Mouse (Mus musculus) T-helper 1 cell (primary cell): ENCODE results near the gene Tbx1.

Experiments
- in situ Hi-C: fragments of 300-600 bp; cut with MboI, MseI; formaldehyde crosslinking; loops from one replicate; pipeline ENCODE4 v1.15.1; 2025; ENCODE audit warnings: high pct_unique_total_duplicates

Gene Tbx1

GRCm38 (mm10) chr16:18622916-18623750 lies 32.7 kb upstream of the Tbx1 start:
- in situ Hi-C loops, result loop anchor here (5.0 kb wide), 1 partner anchor 181 kb away; no protein-coding TSS in a partner anchor

GRCm38 (mm10) chr16:18622019-18622418 lies 31.5 kb upstream of the Tbx1 start, which contains the start of gene Gp1bb:
TSS of gene Gp1bb (minus strand) at chr16:18622403.
- in situ Hi-C loops, result loop anchor here (5.0 kb wide), 1 partner anchor 180 kb away; no protein-coding TSS in a partner anchor

GRCm38 (mm10) chr16:18621362-18622001 lies 31.0 kb upstream of the Tbx1 start:
- in situ Hi-C loops, result loop anchor here (5.0 kb wide), 1 partner anchor 179 kb away; no protein-coding TSS in a partner anchor

DNA sequence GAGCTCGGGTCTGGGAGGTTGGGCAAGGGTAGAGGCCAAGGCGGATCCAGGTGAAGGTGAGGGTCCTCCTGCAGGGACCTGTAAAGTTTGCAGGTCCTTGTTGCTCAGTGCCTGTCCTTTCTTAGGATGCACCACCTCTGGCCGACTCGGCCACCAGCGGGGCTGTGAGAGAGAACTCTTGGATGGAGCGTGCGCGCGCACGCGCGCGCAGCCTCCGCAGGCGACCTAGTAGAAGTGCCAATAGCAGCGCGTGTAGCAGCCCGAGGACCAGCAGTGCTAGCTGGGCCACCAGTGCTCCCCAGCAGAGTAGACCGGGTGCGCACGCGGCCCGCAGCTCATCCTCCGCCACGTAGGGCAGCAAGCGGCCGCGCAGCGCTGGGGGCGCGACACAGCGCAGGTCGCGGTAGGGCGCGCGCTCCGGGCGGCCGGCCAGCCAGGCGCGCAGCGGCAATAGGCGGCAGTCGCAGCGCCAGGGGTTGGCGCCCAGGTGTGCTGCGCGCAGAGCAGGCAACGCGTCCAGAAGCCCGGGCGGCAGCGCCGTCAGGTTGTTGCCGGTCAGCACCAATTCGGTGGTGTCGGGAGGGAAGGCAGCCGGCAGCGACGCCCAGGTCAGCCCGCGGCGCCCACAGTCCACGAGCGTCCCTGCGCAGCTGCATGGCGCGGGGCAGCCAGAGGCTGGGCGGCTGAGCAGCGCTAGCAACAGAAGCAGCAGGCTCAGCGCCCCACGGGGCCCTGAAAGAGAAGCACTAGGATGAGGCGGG lies 30.3 kb upstream of the Tbx1 start:
- in situ Hi-C loops, result loop anchor here (5.0 kb wide), 1 partner anchor 178 kb away; no protein-coding TSS in a partner anchor

DNA sequence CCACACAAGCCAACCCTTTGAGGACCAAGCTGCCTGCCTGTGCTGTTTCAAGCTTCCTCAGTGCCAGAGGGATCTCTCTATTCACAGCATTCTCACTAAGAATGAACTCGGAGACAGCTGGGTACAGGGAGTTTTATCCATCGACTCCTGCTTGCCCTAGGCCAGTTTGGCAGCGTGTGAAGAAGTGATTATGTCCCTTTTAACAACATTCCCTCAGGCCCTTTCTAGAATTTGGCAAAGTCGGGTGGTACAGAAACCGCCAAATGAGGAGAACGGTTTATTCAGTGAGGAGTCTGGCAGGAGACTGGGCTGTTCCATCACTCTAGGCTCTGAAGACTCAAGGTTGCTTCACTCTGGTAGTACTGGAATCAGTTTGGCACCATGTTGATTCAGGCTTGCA lies 29.7 kb upstream of the Tbx1 start:
- in situ Hi-C loops, result loop anchor here (5.0 kb wide), 1 partner anchor 178 kb away; no protein-coding TSS in a partner anchor

DNA sequence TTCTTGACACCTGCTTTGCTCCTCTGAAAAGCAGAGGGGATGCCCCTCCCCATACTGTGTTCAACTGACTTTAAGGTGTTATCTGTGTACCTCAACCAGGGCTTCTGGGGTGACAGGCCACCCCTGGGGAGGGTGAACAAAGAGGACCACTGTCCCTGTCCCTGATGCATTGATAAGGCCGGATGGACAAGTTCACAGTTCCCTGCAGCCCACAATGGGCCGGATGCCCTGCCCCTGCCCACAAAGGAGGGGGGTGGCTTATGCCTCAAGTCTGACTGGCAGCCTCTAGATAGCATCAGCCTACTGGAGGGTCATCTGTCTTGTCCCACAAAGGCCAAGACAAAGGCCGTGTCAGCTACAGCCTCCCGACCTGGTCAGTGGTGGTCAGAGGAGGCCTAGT lies 28.6 kb upstream of the Tbx1 start:
- in situ Hi-C loops, result no loop called here

- in situ Hi-C loops, result no loop called here
These were observed 27.8 kb upstream of the Tbx1 start for GRCm38 (mm10) chr16:18618297-18618696.

DNA sequence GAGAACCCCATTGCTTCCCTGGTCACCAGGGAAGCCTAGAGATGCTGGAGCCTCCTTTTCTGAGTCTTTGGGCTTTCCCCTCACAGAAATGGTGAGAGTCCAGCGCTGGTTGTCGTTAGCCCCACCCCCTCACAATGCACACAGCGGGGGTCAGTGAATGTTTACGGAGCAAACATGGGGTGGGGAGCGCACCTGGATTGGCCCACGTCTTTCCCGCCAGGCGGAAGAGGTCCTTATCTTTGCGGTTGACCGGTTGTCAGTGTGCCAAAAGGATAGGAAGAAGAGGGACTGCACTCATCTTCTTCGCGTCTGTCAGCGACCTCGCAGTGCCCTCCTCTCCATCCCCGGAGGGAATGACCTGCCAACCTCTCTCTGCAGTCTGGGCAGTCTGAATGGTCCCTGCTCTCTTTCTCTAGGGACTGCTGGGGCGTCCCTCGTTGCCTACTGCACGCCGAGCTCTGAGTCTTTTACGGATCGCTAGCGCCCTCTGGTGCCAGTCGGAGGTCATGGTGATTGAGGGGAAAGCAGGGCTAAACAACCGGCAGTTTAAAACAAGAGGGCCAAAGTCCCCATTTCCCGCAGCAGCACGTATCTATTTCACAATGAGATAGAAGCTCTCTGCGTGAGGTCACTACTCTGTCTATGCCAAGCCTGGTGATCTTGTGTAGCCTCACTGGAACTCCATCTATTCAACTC lies 27.0 kb upstream of the Tbx1 start:
- in situ Hi-C loops, result no loop called here

DNA sequence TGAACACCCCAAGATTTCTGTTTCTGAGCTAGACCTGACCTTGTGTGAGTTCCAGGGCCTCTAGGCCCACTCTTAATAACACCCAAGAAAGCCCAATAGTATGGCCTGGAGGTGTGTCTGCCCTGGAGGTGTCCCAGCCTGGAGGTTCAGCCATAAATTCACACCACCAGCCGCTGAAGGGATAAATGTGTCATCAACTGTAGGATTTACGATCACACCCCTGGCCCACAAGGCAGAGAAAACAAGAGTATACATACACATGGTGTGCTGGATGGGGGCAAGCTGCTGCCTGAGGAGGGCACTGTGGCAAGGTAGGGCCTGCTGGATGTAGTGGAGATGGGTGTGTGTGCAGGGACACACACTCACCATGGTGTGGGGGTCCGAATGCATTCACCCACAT lies 22.8 kb upstream of the Tbx1 start:
- in situ Hi-C loops, result no loop called here

DNA sequence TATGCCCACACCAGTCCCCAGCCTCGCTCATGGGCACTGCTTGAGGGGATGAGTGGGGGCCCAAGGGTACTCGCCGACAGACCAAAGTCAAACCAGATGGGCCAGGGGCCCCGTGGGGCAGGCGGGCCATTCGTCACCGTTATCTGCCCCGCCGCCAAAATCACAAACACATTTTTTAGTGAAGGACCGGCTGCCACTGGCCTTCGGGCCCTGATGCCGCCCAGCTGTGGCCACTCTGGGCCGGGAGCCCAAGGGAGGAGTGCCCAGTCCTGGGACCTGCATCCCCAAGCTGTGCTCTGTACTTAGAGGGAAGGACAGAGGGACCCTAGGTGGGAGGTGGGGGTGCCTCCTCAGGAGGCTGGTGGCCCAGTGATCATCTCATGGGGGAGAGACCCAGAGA lies 21.3 kb upstream of the Tbx1 start:
- in situ Hi-C loops, result no loop called here

DNA sequence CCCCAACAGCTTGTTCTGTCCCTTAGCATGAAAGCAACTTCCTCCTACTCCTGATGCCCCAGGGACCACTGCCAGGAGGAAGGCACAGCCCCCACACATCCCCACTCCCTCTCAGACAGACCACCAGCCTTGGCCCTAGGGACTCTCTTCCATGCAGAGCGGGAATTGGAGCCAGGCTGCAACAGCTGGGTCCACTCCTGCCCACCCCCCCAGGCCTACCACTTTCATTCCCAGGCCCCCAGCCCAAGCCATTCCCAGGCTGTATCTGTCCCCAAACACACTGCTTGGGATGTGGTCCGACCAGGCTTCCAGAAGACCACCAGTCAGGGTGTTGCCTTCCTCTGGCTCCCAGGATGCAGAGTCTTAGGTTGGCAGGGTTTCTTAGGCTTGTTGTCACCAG lies 18.6 kb upstream of the Tbx1 start:
- in situ Hi-C loops, result no loop called here

DNA sequence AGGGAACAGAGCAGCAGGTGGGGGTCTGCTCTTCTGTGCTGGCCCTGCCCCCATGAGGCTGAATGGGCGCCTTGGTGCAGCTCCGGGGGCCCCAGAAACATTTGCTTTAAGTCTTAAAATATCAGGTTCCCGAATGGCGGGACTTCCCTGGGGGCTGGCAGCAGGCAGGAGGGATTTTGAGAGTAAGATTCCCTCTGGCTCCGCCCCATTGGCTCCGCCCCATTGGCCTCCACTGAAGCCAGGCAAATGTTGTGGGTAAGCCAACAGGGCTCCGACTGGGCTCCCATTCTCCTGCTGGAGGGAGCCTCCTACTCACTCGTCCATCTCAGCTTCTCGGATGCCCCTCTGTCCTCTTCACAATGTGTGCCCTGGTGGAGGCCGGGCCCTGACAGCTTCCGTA lies 17.8 kb upstream of the Tbx1 start:
- in situ Hi-C loops, result no loop called here

DNA sequence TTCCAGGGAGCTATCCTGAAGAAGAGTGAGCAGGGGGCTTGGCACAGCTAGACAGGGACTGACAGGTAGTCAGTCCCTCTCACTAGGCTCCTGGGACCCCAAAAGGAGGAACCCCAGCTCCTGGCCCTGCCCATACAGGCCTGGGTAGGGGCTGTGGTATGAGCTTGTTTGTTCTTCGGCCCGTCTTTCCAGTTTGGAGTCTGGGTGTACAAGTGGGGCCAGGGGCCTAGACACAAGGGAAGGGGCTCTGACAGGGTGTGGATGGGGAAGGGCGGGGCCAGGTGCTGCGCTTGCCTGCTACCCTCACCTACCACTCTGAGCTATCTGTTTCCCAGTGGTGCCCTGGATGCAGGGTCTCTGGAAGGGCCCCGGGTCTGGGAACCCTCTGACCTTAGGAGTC lies 15.2 kb upstream of the Tbx1 start:
- in situ Hi-C loops, result no loop called here

DNA sequence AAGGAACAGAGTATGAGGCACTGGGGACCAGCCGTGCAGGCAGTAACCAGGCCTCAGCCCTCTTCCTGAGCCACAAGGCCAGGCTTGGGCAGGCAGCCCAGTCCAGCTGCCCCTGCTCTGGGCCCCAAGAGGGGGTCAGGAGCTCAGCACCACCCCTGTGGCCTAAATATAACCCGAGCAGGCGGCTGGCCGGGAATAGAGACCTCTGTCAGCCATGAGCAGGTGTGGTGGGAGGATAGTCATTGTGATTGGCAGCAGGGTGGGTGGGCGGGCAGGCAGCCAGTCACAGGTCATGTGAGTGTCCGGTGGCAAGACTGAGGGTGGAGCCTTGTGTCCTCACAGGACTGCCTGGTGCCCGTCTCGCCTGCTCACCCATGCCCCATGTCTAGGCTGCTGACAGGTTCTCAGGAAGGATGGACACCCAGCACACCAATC lies 13.8 kb upstream of the Tbx1 start:
- in situ Hi-C loops, result no loop called here

DNA sequence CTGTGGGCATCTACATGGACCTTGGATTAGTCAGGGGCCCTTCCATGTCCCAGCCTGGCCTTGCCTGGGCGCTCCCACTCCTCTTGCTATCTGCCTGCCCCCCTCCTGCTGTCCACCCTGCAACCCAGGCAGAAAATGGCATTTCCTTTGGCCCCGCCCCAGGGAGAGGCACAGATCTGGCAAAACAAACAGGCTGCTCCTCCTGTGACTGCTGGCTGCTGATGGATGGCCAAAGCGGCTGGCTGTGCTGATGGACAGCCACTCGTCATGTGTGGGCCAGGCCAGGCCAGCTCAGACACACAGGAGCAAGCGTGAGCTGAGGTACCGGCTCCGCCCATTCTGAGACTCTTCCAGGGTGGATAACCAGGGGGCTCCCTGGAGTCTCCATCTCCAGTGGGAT lies 11.0 kb upstream of the Tbx1 start:
- in situ Hi-C loops, result no loop called here

GRCm38 (mm10) chr16:18598006-18598405 lies 7.5 kb upstream of the Tbx1 start:
- in situ Hi-C loops, result no loop called here

GRCm38 (mm10) chr16:18596255-18596654 lies 5.8 kb upstream of the Tbx1 start:
- in situ Hi-C loops, result no loop called here

- in situ Hi-C loops, result no loop called here
These were observed 3.5 kb upstream of the Tbx1 start for GRCm38 (mm10) chr16:18593930-18594329.

DNA sequence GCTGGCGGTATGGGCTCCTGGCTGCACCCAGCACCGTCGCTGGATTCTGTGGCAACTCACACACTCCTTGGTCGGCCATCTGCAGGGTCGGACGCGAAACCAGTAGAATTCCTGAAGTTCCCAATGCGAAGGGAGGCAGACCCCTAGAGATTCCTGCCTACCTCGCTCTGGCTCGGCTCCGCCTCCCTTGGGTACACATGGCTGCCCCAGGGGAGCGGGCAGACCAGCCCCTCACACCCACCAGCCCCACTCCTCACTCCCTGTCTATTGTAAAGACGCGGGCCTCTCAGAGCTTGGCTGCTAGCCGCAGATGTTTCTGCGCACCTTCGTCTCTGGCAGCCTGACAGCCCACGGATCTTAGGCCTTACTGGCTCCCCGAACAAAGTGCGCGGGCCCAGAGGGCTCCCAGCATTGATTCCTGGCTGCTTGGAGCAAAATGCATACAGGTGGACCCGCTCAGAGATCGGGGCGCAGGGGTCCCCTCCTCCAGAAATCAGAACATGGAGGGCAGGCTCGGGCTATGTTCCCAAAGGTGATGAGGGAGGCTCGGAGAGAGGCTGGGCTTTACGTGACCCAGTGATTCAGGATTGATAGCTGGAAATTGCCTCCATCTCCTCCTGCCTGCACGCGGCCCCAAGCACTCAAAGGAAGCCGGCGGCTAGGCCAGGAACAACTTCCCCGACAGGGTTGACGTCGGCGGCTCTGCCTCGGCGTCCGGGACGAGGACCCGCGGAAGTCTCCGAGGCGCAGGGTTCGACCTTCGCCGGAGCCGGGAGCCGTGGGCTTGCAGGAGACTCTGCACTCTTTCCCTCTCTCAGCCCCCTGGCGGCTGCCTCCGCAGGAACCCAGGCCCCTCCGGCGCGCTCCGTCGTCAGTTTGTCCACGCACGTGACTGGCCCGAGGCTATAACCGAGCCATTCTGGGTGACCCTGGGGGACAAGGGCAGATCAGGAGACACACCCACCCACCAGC lies 862 bp upstream of the Tbx1 start:
- in situ Hi-C loops, result no loop called here

DNA sequence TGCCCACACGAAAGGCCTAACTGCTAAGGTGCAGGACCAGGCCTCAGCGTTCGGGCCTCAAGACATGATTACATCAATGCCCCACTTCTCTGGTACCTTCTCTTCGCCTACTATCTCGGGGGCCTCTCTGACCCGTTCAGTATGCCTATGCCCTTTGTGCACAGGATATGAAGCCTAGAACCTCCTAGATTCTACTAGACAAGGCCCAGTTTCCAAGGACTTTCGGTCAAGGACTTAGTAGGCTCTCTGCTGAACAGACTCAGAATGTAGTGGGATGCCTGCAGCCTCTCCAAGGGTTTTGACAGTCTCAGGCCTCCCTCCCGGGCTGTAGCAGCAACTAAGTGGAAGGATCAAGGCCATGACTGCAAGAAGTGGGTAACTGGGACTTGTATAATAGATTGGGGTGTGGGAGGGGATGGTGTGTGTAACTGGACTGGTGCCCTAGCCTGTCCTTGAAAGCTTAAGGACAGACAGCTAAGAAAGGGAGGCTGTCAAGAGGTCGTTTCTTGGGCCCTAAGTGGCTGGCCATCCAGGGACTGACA lies 1.3 kb downstream of the Tbx1 start:
- in situ Hi-C loops, result no loop called here
